Mouse (Mus musculus): Measurements from ENCODE around the gene Tcte1. TPM values are rescaled to one million over a fixed set of nuclear protein-coding genes. Genes with fewer than 3 reads are reported as not detected.

Gene Tcte1
- polyA plus RNA-seq, 1 experiment from 2014 or later, result 1.5 TPM

GRCm38 (mm10) chr17:45532896-45533295 is 9.7 kb downstream of the Tcte1 start:
- ATAC-seq (replicated peaks; ENCODE audit: insufficient number of reproducible peaks, low FRiP score, low TSS enrichment, low read depth), result no peak
- no peak for DNase-seq (ENCODE audit: low spot score)
- H3K4me1 ChIP-seq (ENCODE audit: control insufficient read depth, insufficient read depth, low read length), result no peaks in the 10 kb centered on the region
- no peak overlapping the region for H3K4me3 ChIP-seq (ENCODE audit: low read depth, low read length)
- H3K9ac ChIP-seq (replicated peaks; ENCODE audit: low read length), result no peak overlapping the region
- 48% methylated on average over 15 of the region's 15 CpGs for WGBS
- no peak overlapping the region for H3K27ac ChIP-seq (replicated peaks; ENCODE audit: low read depth, low read length)
- H3K36me3 ChIP-seq (replicated peaks; ENCODE audit: control insufficient read depth, insufficient read depth, low read depth, low read length), result no peaks in the 10 kb centered on the region
- no peak overlapping the region for H3K4me2 ChIP-seq (ENCODE audit: low read depth, low read length)
- H3K27me3 ChIP-seq (ENCODE audit: control insufficient read depth, insufficient read depth, low read length), result peaks cover 8% of the 10 kb centered on the region; the same call in 1 of the 2 replicates
- no peaks in the 10 kb centered on the region for H3K9me3 ChIP-seq (replicated peaks; ENCODE audit: control insufficient read depth, low read length)

GRCm38 (mm10) chr17:45536264-45536663 is 13.0 kb downstream of the Tcte1 start:
- Histone ChIP-seq H3K27me3 (ENCODE audit: control insufficient read depth, insufficient read depth, low read length) (peaks cover 8% of the 10 kb centered on the region; the same call in 1 of the 2 replicates), H3K36me3 (replicated peaks; ENCODE audit: control insufficient read depth, insufficient read depth, low read depth, low read length) (no peaks in the 10 kb centered on the region), H3K9ac (replicated peaks; ENCODE audit: low read length) (no peak overlapping the region), H3K4me2 (ENCODE audit: low read depth, low read length) (no peak overlapping the region), H3K9me3 (replicated peaks; ENCODE audit: control insufficient read depth, low read length) (no peaks in the 10 kb centered on the region), H3K27ac (replicated peaks; ENCODE audit: low read depth, low read length) (no peak overlapping the region), H3K4me1 (ENCODE audit: control insufficient read depth, insufficient read depth, low read length) (no peaks in the 10 kb centered on the region), H3K4me3 (ENCODE audit: low read depth, low read length) (no peak overlapping the region)
- 16% methylated on average over 5 of the region's 5 CpGs for WGBS
- DNase-seq (ENCODE audit: low spot score) (peak; percentile 73), ATAC-seq (replicated peaks; ENCODE audit: insufficient number of reproducible peaks, low FRiP score, low TSS enrichment, low read depth) (no peak)

GRCm38 (mm10) chr17:45538394-45538793 is 15.2 kb downstream of the Tcte1 start:
- H3K9me3 ChIP-seq (replicated peaks; ENCODE audit: control insufficient read depth, low read length), result no peaks in the 10 kb centered on the region
- no peaks in the 10 kb centered on the region for H3K36me3 ChIP-seq (replicated peaks; ENCODE audit: control insufficient read depth, insufficient read depth, low read depth, low read length)
- no peak overlapping the region for H3K4me3 ChIP-seq (ENCODE audit: low read depth, low read length)
- no peak overlapping the region for H3K27ac ChIP-seq (replicated peaks; ENCODE audit: low read depth, low read length)
- DNase-seq (ENCODE audit: low spot score) (no peak), ATAC-seq (replicated peaks; ENCODE audit: insufficient number of reproducible peaks, low FRiP score, low TSS enrichment, low read depth) (no peak)
- peaks cover 14% of the 10 kb centered on the region for H3K27me3 ChIP-seq (ENCODE audit: control insufficient read depth, insufficient read depth, low read length)
- H3K4me1 ChIP-seq (ENCODE audit: control insufficient read depth, insufficient read depth, low read length), result no peaks in the 10 kb centered on the region
- H3K4me2 ChIP-seq (ENCODE audit: low read depth, low read length), result no peak overlapping the region
- 63% methylated on average over 4 of the region's 4 CpGs for WGBS
- no peak overlapping the region for H3K9ac ChIP-seq (replicated peaks; ENCODE audit: low read length)

- ATAC-seq (replicated peaks; ENCODE audit: insufficient number of reproducible peaks, low FRiP score, low TSS enrichment, low read depth) (no peak), DNase-seq (ENCODE audit: low spot score) (no peak)
- 79% methylated on average over 21 of the region's 21 CpGs for WGBS
- H3K36me3 ChIP-seq (replicated peaks; ENCODE audit: control insufficient read depth, insufficient read depth, low read depth, low read length), result no peaks in the 10 kb centered on the region; the same call in 1 of the 2 replicates
- H3K4me2 ChIP-seq (ENCODE audit: low read depth, low read length), result no peak overlapping the region
- no peaks in the 10 kb centered on the region; the same call in 1 of the 2 replicates for H3K4me1 ChIP-seq (ENCODE audit: control insufficient read depth, insufficient read depth, low read length)
- peaks cover 24% of the 10 kb centered on the region for H3K27me3 ChIP-seq (ENCODE audit: control insufficient read depth, insufficient read depth, low read length)
- H3K4me3 ChIP-seq (ENCODE audit: low read depth, low read length), result no peak overlapping the region
- no peaks in the 10 kb centered on the region for H3K9me3 ChIP-seq (replicated peaks; ENCODE audit: control insufficient read depth, low read length)
- H3K27ac ChIP-seq (replicated peaks; ENCODE audit: low read depth, low read length), result no peak overlapping the region
- H3K9ac ChIP-seq (replicated peaks; ENCODE audit: low read length), result no peak overlapping the region
These were observed 16.4 kb downstream of the Tcte1 start for GRCm38 (mm10) chr17:45539664-45540063.

GRCm38 (mm10) chr17:45542129-45542528 is 18.9 kb downstream of the Tcte1 start:
- 44% methylated on average over 6 of the region's 6 CpGs for WGBS
- Histone ChIP-seq H3K4me2 (ENCODE audit: low read depth, low read length) (no peak overlapping the region), H3K36me3 (replicated peaks; ENCODE audit: control insufficient read depth, insufficient read depth, low read depth, low read length) (no peaks in the 10 kb centered on the region; the same call in none of the 2 replicates), H3K4me1 (ENCODE audit: control insufficient read depth, insufficient read depth, low read length) (peaks cover 8% of the 10 kb centered on the region), H3K27ac (replicated peaks; ENCODE audit: low read depth, low read length) (no peak overlapping the region), H3K9ac (replicated peaks; ENCODE audit: low read length) (no peak overlapping the region), H3K4me3 (ENCODE audit: low read depth, low read length) (no peak overlapping the region), H3K9me3 (replicated peaks; ENCODE audit: control insufficient read depth, low read length) (no peaks in the 10 kb centered on the region), H3K27me3 (ENCODE audit: control insufficient read depth, insufficient read depth, low read length) (peaks cover 42% of the 10 kb centered on the region)
- ATAC-seq (replicated peaks; ENCODE audit: insufficient number of reproducible peaks, low FRiP score, low TSS enrichment, low read depth), result no peak
- no peak for DNase-seq (ENCODE audit: low spot score)

- ATAC-seq (replicated peaks; ENCODE audit: insufficient number of reproducible peaks, low FRiP score, low TSS enrichment, low read depth), result no peak
- DNase-seq (ENCODE audit: low spot score), result no peak
- peaks cover 46% of the 10 kb centered on the region for H3K27me3 ChIP-seq (ENCODE audit: control insufficient read depth, insufficient read depth, low read length)
- no peak overlapping the region for H3K4me2 ChIP-seq (ENCODE audit: low read depth, low read length)
- no peak overlapping the region for H3K4me3 ChIP-seq (ENCODE audit: low read depth, low read length)
- WGBS, result 79% methylated on average over 2 of the region's 2 CpGs
- no peak overlapping the region for H3K9ac ChIP-seq (replicated peaks; ENCODE audit: low read length)
- peaks cover 8% of the 10 kb centered on the region for H3K4me1 ChIP-seq (ENCODE audit: control insufficient read depth, insufficient read depth, low read length)
- no peak overlapping the region for H3K27ac ChIP-seq (replicated peaks; ENCODE audit: low read depth, low read length)
- H3K9me3 ChIP-seq (replicated peaks; ENCODE audit: control insufficient read depth, low read length), result no peaks in the 10 kb centered on the region
- H3K36me3 ChIP-seq (replicated peaks; ENCODE audit: control insufficient read depth, insufficient read depth, low read depth, low read length), result no peaks in the 10 kb centered on the region; the same call in none of the 2 replicates
These were observed 19.5 kb downstream of the Tcte1 start for GRCm38 (mm10) chr17:45542705-45543104.

GRCm38 (mm10) chr17:45543115-45543514 is 19.9 kb downstream of the Tcte1 start:
- no peak for DNase-seq (ENCODE audit: low spot score)
- 19% methylated on average over 1 of the region's 1 CpGs for WGBS
- H3K27ac ChIP-seq (replicated peaks; ENCODE audit: low read depth, low read length), result no peak overlapping the region
- H3K9me3 ChIP-seq (replicated peaks; ENCODE audit: control insufficient read depth, low read length), result no peaks in the 10 kb centered on the region
- no peak overlapping the region for H3K9ac ChIP-seq (replicated peaks; ENCODE audit: low read length)
- no peaks in the 10 kb centered on the region; the same call in none of the 2 replicates for H3K36me3 ChIP-seq (replicated peaks; ENCODE audit: control insufficient read depth, insufficient read depth, low read depth, low read length)
- no peak for ATAC-seq (replicated peaks; ENCODE audit: insufficient number of reproducible peaks, low FRiP score, low TSS enrichment, low read depth)
- no peak overlapping the region for H3K4me2 ChIP-seq (ENCODE audit: low read depth, low read length)
- peaks cover 8% of the 10 kb centered on the region for H3K4me1 ChIP-seq (ENCODE audit: control insufficient read depth, insufficient read depth, low read length)
- H3K27me3 ChIP-seq (ENCODE audit: control insufficient read depth, insufficient read depth, low read length), result peaks cover 46% of the 10 kb centered on the region
- no peak overlapping the region for H3K4me3 ChIP-seq (ENCODE audit: low read depth, low read length)

GRCm38 (mm10) chr17:45544001-45544872 is 21.0 kb downstream of the Tcte1 start:
- no peak overlapping the region for H3K4me3 ChIP-seq (ENCODE audit: low read depth, low read length)
- DNase-seq (ENCODE audit: low spot score) (peak; percentile 42), ATAC-seq (replicated peaks; ENCODE audit: insufficient number of reproducible peaks, low FRiP score, low TSS enrichment, low read depth) (no peak)
- no peak overlapping the region for H3K9ac ChIP-seq (replicated peaks; ENCODE audit: low read length)
- WGBS, result 7% methylated on average over 24 of the region's 24 CpGs
- peaks cover 8% of the 10 kb centered on the region for H3K4me1 ChIP-seq (ENCODE audit: control insufficient read depth, insufficient read depth, low read length)
- no peaks in the 10 kb centered on the region; the same call in none of the 2 replicates for H3K36me3 ChIP-seq (replicated peaks; ENCODE audit: control insufficient read depth, insufficient read depth, low read depth, low read length)
- H3K4me2 ChIP-seq (ENCODE audit: low read depth, low read length), result no peak overlapping the region
- H3K9me3 ChIP-seq (replicated peaks; ENCODE audit: control insufficient read depth, low read length), result no peaks in the 10 kb centered on the region
- no peak overlapping the region for H3K27ac ChIP-seq (replicated peaks; ENCODE audit: low read depth, low read length)
- peaks cover 49% of the 10 kb centered on the region for H3K27me3 ChIP-seq (ENCODE audit: control insufficient read depth, insufficient read depth, low read length)
